In genomic region chr4:46883047-46883446, GRCm38 (mm10) we compare ENCODE assay signal across 14 mouse cellular contexts.
DNase-seq lines count a peak whose midpoint lies in the region; ATAC-seq and TF ChIP-seq lines count a peak whose summit lies in the region.
"Had no signal": no experiment of that assay in that cellular context is flagged by ENCODE, and none has a peak within 500 bp of the region (broad histone marks: within the 10 kb centered on the region; RNA-seq: fewer than 3 reads in every experiment).

No protein-coding gene starts in this region.

- no peaks in the 10 kb centered on the region for H3K27me3 ChIP-seq in hindbrain, embryonic 13.5 days
- H3K27me3 ChIP-seq in hindbrain, embryonic 11.5 days (ENCODE audit: control insufficient read depth, insufficient read depth, low read length) = no peaks in the 10 kb centered on the region

- H3K4me1 ChIP-seq in hindbrain, embryonic 13.5 days (replicated peaks) = peaks cover 33% of the 10 kb centered on the region
- H3K4me1 ChIP-seq in hindbrain, embryonic 11.5 days (replicated peaks; ENCODE audit: control insufficient read depth, insufficient read depth, low read length) = no peaks in the 10 kb centered on the region
- H3K4me1 ChIP-seq: liver, embryonic 12.5 days had no signal

- TF ChIP-seq CTCF in layer of hippocampus, adult 2 months (conservative IDR thresholded peaks at IDR 0.05) = no peak

- no peaks in the 10 kb centered on the region for H3K9me3 ChIP-seq in hindbrain, embryonic 13.5 days
- H3K9me3 ChIP-seq in hindbrain, embryonic 11.5 days (ENCODE audit: control insufficient read depth, low read length) = no peaks in the 10 kb centered on the region
- H3K9me3 ChIP-seq: limb, embryonic 10.5 days; liver, embryonic 12.5 days had no signal

- H3K4me2 ChIP-seq in hindbrain, embryonic 13.5 days = no peak overlapping the region
- H3K4me2 ChIP-seq in hindbrain, embryonic 11.5 days (replicated peaks; ENCODE audit: low read depth, low read length) = no peak overlapping the region
- H3K4me2 ChIP-seq: liver, embryonic 12.5 days had no signal

- no peak overlapping the region for H3K9ac ChIP-seq in hindbrain, embryonic 13.5 days
- H3K9ac ChIP-seq in hindbrain, embryonic 11.5 days (ENCODE audit: low read depth, low read length) = no peak overlapping the region
- H3K9ac ChIP-seq: liver, embryonic 12.5 days had no signal

- no peaks in the 10 kb centered on the region for H3K36me3 ChIP-seq in hindbrain, embryonic 13.5 days
- H3K36me3 ChIP-seq in hindbrain, embryonic 11.5 days (ENCODE audit: control insufficient read depth, insufficient read depth, low read length) = no peaks in the 10 kb centered on the region
- H3K36me3 ChIP-seq: limb, embryonic 10.5 days; liver, embryonic 12.5 days had no signal

- peak; percentile 34; the same call in 1 of the 2 replicates for ATAC-seq in hindbrain, embryonic 13.5 days (ENCODE audit: low FRiP score)
- no peak for ATAC-seq in hindbrain, embryonic 11.5 days (ENCODE audit: low FRiP score)
- ATAC-seq: liver, embryonic 12.5 days had no signal

- DNase-seq in cerebellum, adult 18-20 months = peak; percentile 45
- DNase-seq in cerebellum, adult 9-10 months = no peak
- DNase-seq in hindbrain, embryonic 11.5 days (ENCODE audit: low spot score) = no peak
- DNase-seq in layer of hippocampus, adult 2 months (ENCODE audit: low spot score in 2 of 2) = no peak
- DNase-seq in layer of hippocampus, postnatal 10 days (ENCODE audit: low spot score in 2 of 2) = no peak
- DNase-seq in embryo, embryonic 11 days = peak; percentile 38
- DNase-seq in gastrocnemius, postnatal 25 days = no peak
- DNase-seq: adrenal gland, postnatal 10 days; kidney, adult 8-10 months; thymus, postnatal 25 days had no signal

- WGBS in hindbrain, embryonic 13.5 days = 54% methylated on average over 10 of the region's 10 CpGs
- WGBS in hindbrain, embryonic 11.5 days = 47% methylated on average over 10 of the region's 10 CpGs

- no peak overlapping the region for H3K4me3 ChIP-seq in hindbrain, embryonic 13.5 days
- H3K4me3 ChIP-seq in hindbrain, embryonic 11.5 days (ENCODE audit: low read depth, low read length) = no peak overlapping the region
- H3K4me3 ChIP-seq in layer of hippocampus, adult 2 months = no peak overlapping the region
- H3K4me3 ChIP-seq: limb, embryonic 10.5 days; liver, embryonic 12.5 days; myocyte had no signal

- H3K27ac ChIP-seq in hindbrain, embryonic 13.5 days = no peak overlapping the region
- H3K27ac ChIP-seq in hindbrain, embryonic 11.5 days (ENCODE audit: low read depth, low read length) = no peak overlapping the region
- peak overlapping the region; percentile 80; the same call in 1 of the 2 replicates for H3K27ac ChIP-seq in layer of hippocampus, adult 2 months
- H3K27ac ChIP-seq: limb, embryonic 10.5 days; liver, embryonic 12.5 days had no signal

Comparison
In these comparisons a context has a peak if more than half of its experiments do, and no peak if none do; other contexts are left out.
1. DNase-seq: peak in cerebellum, adult 18-20 months (2 of 2) and embryo, embryonic 11 days (single experiment); none in cerebellum, adult 9-10 months (single experiment), hindbrain, embryonic 11.5 days (single experiment), layer of hippocampus, adult 2 months (0 of 2), layer of hippocampus, postnatal 10 days (0 of 2) and gastrocnemius, postnatal 25 days (single experiment).